Mouse (Mus musculus): ENCODE results near the gene Slc26a6.

DNA sequence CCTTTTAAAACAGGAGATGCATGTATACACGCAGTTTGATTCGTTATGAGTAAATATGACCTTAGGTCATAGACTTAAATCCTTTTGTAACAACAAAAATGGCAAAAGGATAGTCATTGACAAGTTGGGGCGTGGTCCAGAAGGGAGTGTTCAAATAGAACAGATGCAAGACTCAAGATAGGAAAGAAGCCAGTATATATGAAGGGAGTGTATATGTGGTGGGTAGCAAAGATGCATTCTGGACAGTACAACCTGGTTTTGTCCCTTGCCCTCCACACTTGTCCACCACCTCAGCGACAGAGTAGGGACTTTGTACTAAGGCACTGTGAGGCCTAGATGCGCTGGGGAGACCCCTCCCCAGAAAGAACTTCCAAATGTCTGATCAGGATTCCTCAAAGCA, 45.4 kb upstream of the Slc26a6 start:
- TF ChIP-seq EP300 (IDR thresholded peaks at IDR 0.05; ENCODE audit: insufficient read depth, low read depth, low read length) (no peak), POLR2A (IDR thresholded peaks at IDR 0.05; ENCODE audit: insufficient read depth, low read length) (no peak)
